Mouse (Mus musculus) thymus, adult 2 months (tissue): Measurements from ENCODE around the gene Mrpl36.

ENCODE experiments used
- CTCF ChIP-seq: fragments of 200-500 bp; IDR thresholded peaks from 2 replicates; pipeline ENCODE4 v1.5.1; 2012; ENCODE audit warnings: mild to moderate bottlenecking, control low read depth, low read length, moderate library complexity, borderline replicate concordance; ENCODE audit not compliant: control insufficient read depth, poor library complexity, insufficient read depth; ENCODE audit errors: extremely low read depth
- POLR2A ChIP-seq: fragments of 200-500 bp; IDR thresholded peaks from 2 replicates; pipeline ENCODE4 v1.6.1; 2012; ENCODE audit warnings: mild to moderate bottlenecking, low read length, control low read depth, moderate library complexity; ENCODE audit not compliant: control insufficient read depth, poor library complexity, insufficient read depth; ENCODE audit errors: extremely low read depth

DNA sequence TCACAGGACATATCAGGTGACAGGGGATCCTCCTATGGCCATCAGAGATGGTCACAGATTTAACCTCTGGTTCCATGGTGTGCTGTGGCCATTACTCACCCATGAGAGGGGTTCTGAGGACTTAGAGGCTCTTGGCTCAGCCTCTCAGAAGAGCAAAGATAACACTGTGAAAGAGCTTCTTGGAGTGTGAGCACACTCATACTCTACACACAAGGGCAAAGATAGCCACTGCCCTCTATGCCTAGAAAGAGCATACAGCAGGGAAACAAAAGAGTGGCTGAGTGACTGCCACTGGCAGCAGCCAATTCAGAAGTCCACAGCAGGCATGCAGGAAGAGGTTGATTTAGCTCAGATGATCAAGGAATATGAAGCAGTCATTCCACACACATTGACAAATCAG lies 24.2 kb downstream of the Mrpl36 start:
- no peak for TF ChIP-seq CTCF
- TF ChIP-seq POLR2A = no peak
